Mouse (Mus musculus): ENCODE data around the gene Tarm1. TPM values are rescaled to one million over a fixed set of nuclear protein-coding genes. Genes with fewer than 3 reads are reported as not detected.

Tarm1 gene
- polyA plus RNA-seq (2014; fragmentation: Illumina TruSeq; extraction: RNeasy Lipid Tissue Mini Kit (QIAGEN cat#74804)): not detected

DNA sequence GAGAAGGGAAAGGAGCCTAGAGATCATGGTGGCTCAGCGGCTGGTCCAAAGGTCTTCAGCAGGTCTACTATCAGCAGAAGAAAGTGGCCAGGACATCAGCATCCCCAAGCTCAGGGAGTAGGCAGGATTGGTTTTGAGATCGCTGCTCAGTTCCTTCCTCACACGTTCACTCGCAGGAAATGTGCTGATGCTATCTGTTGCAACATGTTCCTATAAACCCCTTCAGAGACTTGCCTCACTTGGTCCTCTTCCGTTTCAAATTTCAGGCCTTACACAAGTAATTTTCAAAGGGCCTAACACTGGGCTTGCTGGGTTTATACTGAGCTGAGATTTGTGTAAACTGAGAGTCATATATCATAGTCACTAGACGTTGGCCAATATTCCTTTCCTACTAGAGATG lies at the start of gene Tarm1:
Tarm1 (minus strand) TSS at position 186 of the 400 bp plus-strand sequence.

Other genes with a start within 250 kb of the Tarm1 start
- gene Myadm, start 213.5 kb downstream of the Tarm1 start, polyA plus RNA-seq (2014; fragmentation: Illumina TruSeq; extraction: RNeasy Lipid Tissue Mini Kit (QIAGEN cat#74804)): 168 TPM
- gene Prkcg, start 213.4 kb downstream of the Tarm1 start, polyA plus RNA-seq (2014; fragmentation: Illumina TruSeq; extraction: RNeasy Lipid Tissue Mini Kit (QIAGEN cat#74804)): not detected
- 1.5 TPM for gene Cacng7, start 169.7 kb downstream of the Tarm1 start, polyA plus RNA-seq (2014; fragmentation: Illumina TruSeq; extraction: RNeasy Lipid Tissue Mini Kit (QIAGEN cat#74804))
- not detected for gene Cacng8, start 111.9 kb downstream of the Tarm1 start, polyA plus RNA-seq (2014; fragmentation: Illumina TruSeq; extraction: RNeasy Lipid Tissue Mini Kit (QIAGEN cat#74804))
- 0.46 TPM for gene Cacng6, start 78.4 kb downstream of the Tarm1 start, polyA plus RNA-seq (2014; fragmentation: Illumina TruSeq; extraction: RNeasy Lipid Tissue Mini Kit (QIAGEN cat#74804))
- gene Oscar, start 113.5 kb upstream of the Tarm1 start, polyA plus RNA-seq (2014; fragmentation: Illumina TruSeq; extraction: RNeasy Lipid Tissue Mini Kit (QIAGEN cat#74804)): 0.26 TPM
- 10.4 TPM for gene Ndufa3, start 114.7 kb upstream of the Tarm1 start, polyA plus RNA-seq (2014; fragmentation: Illumina TruSeq; extraction: RNeasy Lipid Tissue Mini Kit (QIAGEN cat#74804))
- gene Tfpt, start 127.3 kb upstream of the Tarm1 start, polyA plus RNA-seq (2014; fragmentation: Illumina TruSeq; extraction: RNeasy Lipid Tissue Mini Kit (QIAGEN cat#74804)): 1.0 TPM
- gene Prpf31, start 127.4 kb upstream of the Tarm1 start, polyA plus RNA-seq (2014; fragmentation: Illumina TruSeq; extraction: RNeasy Lipid Tissue Mini Kit (QIAGEN cat#74804)): 21.1 TPM
- 19.9 TPM for gene Cnot3, start 142.6 kb upstream of the Tarm1 start, polyA plus RNA-seq (2014; fragmentation: Illumina TruSeq; extraction: RNeasy Lipid Tissue Mini Kit (QIAGEN cat#74804))
- 5.0 TPM for gene Leng1, start 163.2 kb upstream of the Tarm1 start, polyA plus RNA-seq (2014; fragmentation: Illumina TruSeq; extraction: RNeasy Lipid Tissue Mini Kit (QIAGEN cat#74804))
- gene Tmc4, start 174.9 kb upstream of the Tarm1 start, polyA plus RNA-seq (2014; fragmentation: Illumina TruSeq; extraction: RNeasy Lipid Tissue Mini Kit (QIAGEN cat#74804)): 11.3 TPM
- 13.3 TPM for gene Tsen34, start 190.2 kb upstream of the Tarm1 start, polyA plus RNA-seq (2014; fragmentation: Illumina TruSeq; extraction: RNeasy Lipid Tissue Mini Kit (QIAGEN cat#74804))
- 56.0 TPM for gene Mboat7, start 190.9 kb upstream of the Tarm1 start, polyA plus RNA-seq (2014; fragmentation: Illumina TruSeq; extraction: RNeasy Lipid Tissue Mini Kit (QIAGEN cat#74804))
- gene Rps9, start 201.4 kb upstream of the Tarm1 start, polyA plus RNA-seq (2014; fragmentation: Illumina TruSeq; extraction: RNeasy Lipid Tissue Mini Kit (QIAGEN cat#74804)): 11.4 TPM
- gene Pirb, start 217.8 kb upstream of the Tarm1 start, polyA plus RNA-seq (2014; fragmentation: Illumina TruSeq; extraction: RNeasy Lipid Tissue Mini Kit (QIAGEN cat#74804)): 5.2 TPM

Data from ovary, adult 10 weeks (tissue).